Mouse (Mus musculus) limb, embryonic 11.5 days (tissue): Measurements from ENCODE around the gene Ntm. TPM values are rescaled to one million over a fixed set of nuclear protein-coding genes. Genes with fewer than 3 reads are reported as not detected.
A peak's percentile ranks its signal among the peaks of the same experiment; 100 is the strongest.

Source experiments
- ATAC-seq: fragments of 200-750 bp; cut with Nextera tagmentation; 2 replicates; pipeline ENCODE4 v1.8.0; 2017; ENCODE audit warnings: low read depth; ENCODE audit not compliant: insufficient number of reproducible peaks, low FRiP score, low TSS enrichment
- DNase-seq: peaks from one replicate; pipeline ENCODE4 v3.0.0-alpha.2; 2015; ENCODE audit warnings: low spot score
- H3K27ac ChIP-seq: fragments of 300-500 bp; sonication (generic); replicated peaks from 2 replicates; pipeline ENCODE4 v1.5.1; 2014; ENCODE audit warnings: low read depth, mild to moderate bottlenecking, low read length
- H3K27me3 ChIP-seq: fragments of 300-500 bp; sonication (generic); 2 replicates; pipeline ENCODE4 v1.6.1; 2014; ENCODE audit warnings: mild to moderate bottlenecking, low read length, mixed read lengths; ENCODE audit not compliant: control insufficient read depth, insufficient read depth
- H3K36me3 ChIP-seq: fragments of 300-500 bp; sonication (generic); 2 replicates; pipeline ENCODE4 v1.6.1; 2014; ENCODE audit warnings: mild to moderate bottlenecking, low read length, moderate library complexity, mixed read lengths; ENCODE audit not compliant: control insufficient read depth, insufficient read depth
- H3K4me1 ChIP-seq: fragments of 300-500 bp; sonication (generic); 2 replicates; pipeline ENCODE4 v1.6.1; 2014; ENCODE audit warnings: low read length, mixed read lengths; ENCODE audit not compliant: control insufficient read depth, insufficient read depth
- H3K4me2 ChIP-seq: fragments of 300-500 bp; sonication (generic); 2 replicates; pipeline ENCODE4 v1.6.1; 2014; ENCODE audit warnings: low read depth, mild to moderate bottlenecking, moderate library complexity; ENCODE audit not compliant: severe bottlenecking
- H3K4me3 ChIP-seq: fragments of 300-500 bp; sonication (generic); 2 replicates; pipeline ENCODE4 v1.5.1; 2014; ENCODE audit warnings: low read depth, low read length
- H3K9ac ChIP-seq: fragments of 300-500 bp; sonication (generic); 2 replicates; pipeline ENCODE4 v1.6.1; 2014; ENCODE audit warnings: mild to moderate bottlenecking, low read length
- H3K9me3 ChIP-seq: fragments of 300-500 bp; sonication (generic); 2 replicates; pipeline ENCODE4 v1.6.1; 2016; ENCODE audit warnings: low read length; ENCODE audit not compliant: control insufficient read depth
- WGBS: fragments of 180-500 bp; shearing (Covaris S2); extraction: QIAGEN DNeasy Blood & Tissue Kit; methylation state at CpG from one replicate; pipeline ENCODE4 v1.1.7; 2014; 5-methylcytosine and 5-hydroxymethylcytosine counted together
- polyA plus RNA-seq: library from polyadenylated mRNA; unstranded; fragments of >200 nt; fragmentation: Nextera tagmentation; extraction: Ambion mirVana; gene quantifications from 2 replicates; pipeline ENCODE4 v1.2.1, GENCODE M21; 2014

Ntm gene
- polyA plus RNA-seq, 1 experiment from 2014 or later, result 16.2 TPM

- Histone ChIP-seq H3K4me1 (peaks cover 5% of the 10 kb centered on the region; the same call in 1 of the 2 replicates), H3K4me2 (no peak overlapping the region), H3K9ac (no peak overlapping the region), H3K9me3 (no peaks in the 10 kb centered on the region), H3K4me3 (no peak overlapping the region), H3K27me3 (0 out of 2 replicates have a peak, but pooled peaks cover 2% of the 10 kb centered on the region), H3K36me3 (no peaks in the 10 kb centered on the region), H3K27ac (no peak overlapping the region)
- 62% methylated on average over 3 of the region's 3 CpGs for WGBS
- no peak for DNase-seq
- ATAC-seq, result no peak
These were observed 594.6 kb downstream of the Ntm start for GRCm38 (mm10) chr9:29368291-29368690.

DNA sequence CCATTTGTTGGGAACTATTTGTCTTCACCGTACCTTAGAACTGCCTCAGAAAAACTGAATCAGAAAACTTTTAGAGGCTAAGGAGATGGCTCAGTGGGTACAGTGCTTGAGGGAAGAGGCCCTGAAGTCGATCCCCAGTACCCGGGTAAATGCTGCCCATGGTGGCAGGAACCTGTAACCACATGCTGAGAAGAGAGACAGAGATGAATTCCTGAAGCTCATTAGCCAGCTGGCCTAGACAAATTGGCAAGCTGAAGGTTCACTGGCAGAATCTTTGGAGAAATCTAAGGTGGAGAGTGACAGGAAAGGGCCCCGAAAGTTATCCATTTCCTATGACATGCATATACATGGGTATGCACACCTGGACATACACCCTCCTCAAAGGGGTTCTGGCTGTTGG, 605.1 kb downstream of the Ntm start:
- DNase-seq (no peak), ATAC-seq (no peak)
- peaks cover 3% of the 10 kb centered on the region; the same call in 1 of the 2 replicates for H3K4me1 ChIP-seq
- H3K36me3 ChIP-seq, result no peaks in the 10 kb centered on the region
- H3K9me3 ChIP-seq, result no peaks in the 10 kb centered on the region
- no peak overlapping the region for H3K27ac ChIP-seq
- no peaks in the 10 kb centered on the region for H3K27me3 ChIP-seq
- WGBS, result 75% methylated on average over 4 of the region's 4 CpGs
- H3K9ac ChIP-seq, result no peak overlapping the region
- H3K4me3 ChIP-seq, result no peak overlapping the region
- H3K4me2 ChIP-seq, result no peak overlapping the region

GRCm38 (mm10) chr9:29342303-29342702, 620.6 kb downstream of the Ntm start:
- Histone ChIP-seq H3K27ac (no peak overlapping the region), H3K36me3 (no peaks in the 10 kb centered on the region), H3K4me3 (no peak overlapping the region), H3K4me1 (no peaks in the 10 kb centered on the region), H3K9ac (no peak overlapping the region), H3K27me3 (no peaks in the 10 kb centered on the region), H3K4me2 (no peak overlapping the region), H3K9me3 (no peaks in the 10 kb centered on the region)
- DNase-seq (no peak), ATAC-seq (no peak)
- 88% methylated on average over 7 of the region's 7 CpGs for WGBS

DNA sequence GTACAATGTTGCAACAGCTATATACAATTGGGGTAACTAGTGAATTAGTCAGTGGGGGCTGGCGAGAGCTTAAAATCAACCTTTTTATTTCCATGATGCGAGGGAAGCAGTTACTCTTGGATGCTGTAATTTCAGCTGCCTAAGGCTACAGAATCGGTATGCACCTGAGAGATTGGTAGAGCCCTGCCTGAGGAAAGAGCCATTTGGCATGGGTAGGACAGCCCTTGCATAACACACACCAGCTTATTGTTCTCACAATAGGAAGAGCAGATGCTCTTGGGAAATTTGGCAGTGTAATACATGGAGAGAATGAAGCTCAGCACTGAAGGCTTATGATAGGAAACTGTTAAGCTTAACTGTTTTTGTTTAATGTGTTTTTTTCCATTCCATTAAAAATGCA, 621.6 kb downstream of the Ntm start:
- no peak overlapping the region for H3K4me2 ChIP-seq
- H3K27ac ChIP-seq, result no peak overlapping the region
- no peak overlapping the region for H3K9ac ChIP-seq
- H3K27me3 ChIP-seq, result no peaks in the 10 kb centered on the region
- ATAC-seq (no peak), DNase-seq (no peak)
- 88% methylated on average over 3 of the region's 3 CpGs for WGBS
- H3K9me3 ChIP-seq, result no peaks in the 10 kb centered on the region
- H3K4me1 ChIP-seq, result no peaks in the 10 kb centered on the region
- no peak overlapping the region for H3K4me3 ChIP-seq
- H3K36me3 ChIP-seq, result no peaks in the 10 kb centered on the region

DNA sequence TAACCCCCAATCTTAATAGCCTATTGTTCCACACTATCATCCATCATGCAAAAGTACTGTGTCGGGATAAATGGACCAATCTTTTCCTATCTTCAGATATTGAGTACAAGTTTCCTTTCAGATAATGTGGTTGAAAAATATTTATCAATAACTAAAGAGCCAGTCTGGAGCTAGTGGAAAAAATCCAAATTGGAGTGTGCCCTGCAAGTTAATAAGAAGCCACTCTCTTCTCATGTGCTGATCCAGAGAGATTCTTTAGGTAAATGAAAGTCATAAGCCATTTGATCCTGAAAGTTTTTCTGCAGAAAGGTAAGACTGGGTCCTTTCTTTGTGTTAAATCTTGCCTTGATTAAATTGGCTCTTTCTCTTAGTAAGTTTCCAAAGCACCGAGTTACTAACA, 627.3 kb downstream of the Ntm start:
- H3K9ac ChIP-seq, result no peak overlapping the region
- H3K9me3 ChIP-seq, result no peaks in the 10 kb centered on the region
- 82% methylated on average over 2 of the region's 2 CpGs for WGBS
- no peaks in the 10 kb centered on the region for H3K4me1 ChIP-seq
- H3K4me2 ChIP-seq, result no peak overlapping the region
- ATAC-seq (no peak), DNase-seq (no peak)
- no peaks in the 10 kb centered on the region for H3K27me3 ChIP-seq
- H3K4me3 ChIP-seq, result no peak overlapping the region
- H3K36me3 ChIP-seq, result no peaks in the 10 kb centered on the region
- H3K27ac ChIP-seq, result no peak overlapping the region

- DNase-seq (peak; percentile 32), ATAC-seq (no peak)
- Histone ChIP-seq H3K27me3 (no peaks in the 10 kb centered on the region), H3K9me3 (no peaks in the 10 kb centered on the region), H3K36me3 (no peaks in the 10 kb centered on the region), H3K27ac (no peak overlapping the region), H3K4me1 (no peaks in the 10 kb centered on the region), H3K4me3 (no peak overlapping the region), H3K4me2 (no peak overlapping the region), H3K9ac (no peak overlapping the region)
- 24% methylated on average over 3 of the region's 3 CpGs for WGBS
These were observed 630.4 kb downstream of the Ntm start for GRCm38 (mm10) chr9:29332296-29333090.

DNA sequence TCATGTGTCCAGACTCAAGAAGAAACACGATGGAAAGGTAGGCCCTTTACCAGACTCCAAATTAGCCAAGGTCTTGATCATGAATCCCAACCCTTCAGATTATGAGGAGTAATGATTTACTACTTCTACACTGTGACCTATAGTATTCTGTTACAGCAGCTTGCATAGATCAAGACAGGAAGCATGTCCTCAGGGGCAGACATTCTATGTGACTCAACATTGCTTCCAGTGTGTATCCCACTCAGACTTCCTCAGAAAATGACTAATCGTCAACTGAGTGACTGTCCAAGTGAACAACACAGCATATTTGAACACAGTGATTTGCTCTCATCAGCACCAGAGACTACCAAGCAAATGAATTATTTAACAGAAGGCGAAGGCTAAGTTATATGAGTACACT, 632.5 kb downstream of the Ntm start:
- Histone ChIP-seq H3K4me2 (no peak overlapping the region), H3K4me3 (no peak overlapping the region), H3K27me3 (peaks cover 3% of the 10 kb centered on the region; the same call in 1 of the 2 replicates), H3K27ac (no peak overlapping the region), H3K9ac (no peak overlapping the region), H3K9me3 (no peaks in the 10 kb centered on the region), H3K4me1 (no peaks in the 10 kb centered on the region), H3K36me3 (no peaks in the 10 kb centered on the region)
- ATAC-seq, result no peak
- DNase-seq, result no peak
- 82% methylated on average over 3 of the region's 3 CpGs for WGBS

DNA sequence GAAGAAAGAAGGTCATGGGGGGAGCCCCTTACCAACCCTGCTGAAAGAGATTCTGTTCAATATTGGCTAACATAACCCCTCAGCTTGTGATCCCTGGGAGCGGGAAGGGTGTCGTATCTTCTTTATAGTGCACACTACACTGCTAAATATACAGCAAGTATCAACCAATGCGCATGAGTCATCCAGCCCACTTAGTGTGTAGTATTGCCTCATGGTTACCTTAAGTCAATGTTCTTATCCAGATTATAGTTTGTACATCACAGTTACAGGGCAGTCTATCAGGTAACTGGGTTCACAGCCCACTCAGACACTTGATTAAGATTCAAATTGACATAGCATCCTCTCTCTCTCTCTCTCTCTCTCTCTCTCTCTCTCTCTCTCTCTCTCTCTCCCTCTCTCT, 636.7 kb downstream of the Ntm start:
- Histone ChIP-seq H3K4me2 (no peak overlapping the region), H3K9ac (no peak overlapping the region), H3K4me1 (no peaks in the 10 kb centered on the region), H3K36me3 (no peaks in the 10 kb centered on the region), H3K9me3 (no peaks in the 10 kb centered on the region), H3K27ac (no peak overlapping the region), H3K4me3 (no peak overlapping the region), H3K27me3 (peaks cover 5% of the 10 kb centered on the region; the same call in 1 of the 2 replicates)
- DNase-seq, result no peak
- WGBS, result 93% methylated on average over 3 of the region's 3 CpGs
- no peak for ATAC-seq

- Histone ChIP-seq H3K4me2 (no peak overlapping the region), H3K9me3 (no peaks in the 10 kb centered on the region), H3K27me3 (peaks cover 5% of the 10 kb centered on the region; the same call in 1 of the 2 replicates), H3K4me1 (no peaks in the 10 kb centered on the region), H3K9ac (no peak overlapping the region), H3K4me3 (no peak overlapping the region), H3K36me3 (no peaks in the 10 kb centered on the region), H3K27ac (no peak overlapping the region)
- 87% methylated on average over 8 of the region's 8 CpGs for WGBS
- DNase-seq (no peak), ATAC-seq (no peak)
These were observed 637.8 kb downstream of the Ntm start for GRCm38 (mm10) chr9:29325137-29325536.
